ENCODE assay signal across 8 mouse cellular contexts in the genomic region with DNA sequence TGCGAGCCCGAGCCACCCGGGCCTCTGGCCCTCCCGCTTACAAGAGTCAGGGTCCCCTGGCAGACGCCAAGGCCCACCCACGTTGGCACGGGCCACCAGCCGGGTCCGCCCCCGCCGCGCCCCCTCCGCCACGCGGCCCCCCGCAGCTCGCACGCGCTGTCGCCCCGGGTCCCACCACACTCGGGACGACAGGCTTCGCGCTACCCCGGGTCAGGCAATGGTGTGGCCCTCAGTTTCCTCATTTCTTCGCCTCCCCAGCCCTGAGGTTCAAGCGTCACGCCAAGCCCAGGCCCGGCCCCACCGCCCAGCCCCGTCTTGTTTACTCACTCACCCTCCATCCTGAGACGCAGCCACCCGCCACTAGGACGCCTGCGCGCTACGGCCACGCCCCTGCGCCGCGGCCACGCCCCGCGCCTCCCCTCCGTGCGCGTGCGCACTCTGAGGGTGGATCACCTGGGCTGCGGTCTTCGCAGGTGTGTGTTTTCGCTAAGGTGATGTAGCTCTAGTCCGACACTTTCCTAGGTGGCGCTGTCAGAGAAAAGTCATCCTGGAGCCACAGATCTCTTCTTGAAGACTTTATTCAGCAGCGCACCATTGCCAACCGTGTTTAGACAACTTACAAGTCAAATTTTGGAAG. TPM values are rescaled to one million over a fixed set of nuclear protein-coding genes. Genes with fewer than 3 reads are reported as not detected.
A peak's percentile ranks its signal among the peaks of the same experiment; 100 is the strongest.
DNase-seq lines count a peak whose midpoint lies in the region; ATAC-seq and TF ChIP-seq lines count a peak whose summit lies in the region.

Gene Ezh1 (minus strand): TSS at position 399 of the 637 bp plus-strand sequence.

- H3K4me3 ChIP-seq in gastrocnemius, adult 2 months: peak within 1 kb of the TSS; percentile 94
- H3K4me3 ChIP-seq in hindbrain, embryonic 16.5 days (ENCODE audit: low read length): peak within 1 kb of the TSS; percentile 84

- 1% methylated on average over 44 of the region's 56 CpGs for WGBS in hindbrain, embryonic 16.5 days

- H3K36me3 ChIP-seq in hindbrain, embryonic 16.5 days (ENCODE audit: control insufficient read depth, insufficient read depth, low read length): no peaks in the 10 kb centered on the region

- H3K27ac ChIP-seq in gastrocnemius, adult 2 months: peak within 1 kb of the TSS; percentile 94
- peak within 1 kb of the TSS; percentile 61; the same call in 1 of the 2 replicates for H3K27ac ChIP-seq in hindbrain, embryonic 16.5 days (ENCODE audit: low read depth, low read length)

- intact Hi-C loops in gastrocnemius, adult 2 months (cut with DNase I): no loop called here

- H3K9me3 ChIP-seq in hindbrain, embryonic 16.5 days (ENCODE audit: control insufficient read depth, low read length): no peaks in the 10 kb centered on the region

- no peaks in the 10 kb centered on the region for H3K27me3 ChIP-seq in hindbrain, embryonic 16.5 days (replicated peaks; ENCODE audit: control insufficient read depth, insufficient read depth, low read length)

- peak; percentile 92 for ATAC-seq in activated CD4-positive, CD25-positive, alpha-beta regulatory T cell, adult 4 months
- peak; percentile 88 for ATAC-seq in common myeloid progenitor, adult 5-6 weeks (replicated peaks; ENCODE audit: low read depth, poor library complexity, severe bottlenecking)
- peak; percentile 97 for ATAC-seq in hindbrain, embryonic 16.5 days

- H3K4me1 ChIP-seq in hindbrain, embryonic 16.5 days (ENCODE audit: control insufficient read depth, insufficient read depth, low read depth, low read length): peaks cover 7% of the 10 kb centered on the region

- H3K4me2 ChIP-seq in hindbrain, embryonic 16.5 days (ENCODE audit: low read length): peak within 1 kb of the TSS; percentile 82

- TF ChIP-seq CTCF in gastrocnemius, adult 2 months (IDR thresholded peaks at IDR 0.05): peak; percentile 36

- peak within 1 kb of the TSS; percentile 90 for H3K9ac ChIP-seq in hindbrain, embryonic 16.5 days (ENCODE audit: low read depth, low read length)

- peak; percentile 93 for DNase-seq in gastrocnemius, adult 2 months
- DNase-seq in left cerebral cortex, adult 18-20 months (ENCODE audit: low spot score in 2 of 2): peak; percentile 86 to 92
- DNase-seq in lung, postnatal 4 days: peak; percentile 95
- DNase-seq in retina, postnatal 1 day: peak; percentile 86
- peak; percentile 94 for DNase-seq in thymus, postnatal 4 days

RNA-seq across cellular contexts. Expression of gene Ezh1, which starts in this region (rescaled TPM):
- 10 to 100 TPM; 48.1 to 52.2 TPM for polyA plus RNA-seq in activated CD4-positive, CD25-positive, alpha-beta regulatory T cell, adult 4 months (2017; shearing (Covaris generic))
- 15.3 and 22.8 TPM in 2 replicates for total RNA-seq in common myeloid progenitor, adult 5-6 weeks (2017)
- 10 to 100 TPM; 25.9 to 26.3 TPM for total RNA-seq in gastrocnemius, adult 2 months (2021)
- polyA plus RNA-seq in hindbrain, embryonic 16.5 days (2015; fragmentation: Nextera tagmentation; extraction: Ambion mirVana): 30.0 and 32.4 TPM in 2 replicates
- total RNA-seq in left cerebral cortex, adult 18-20 months (2021): 10 to 100 TPM; 55.7 to 62.7 TPM

Comparison
In these comparisons a context has a peak if more than half of its experiments do, and no peak if none do; other contexts are left out.
1. Peak in every context shown above with its lines: DNase-seq, ATAC-seq, H3K4me3 ChIP-seq and H3K27ac ChIP-seq.